8 mouse cellular contexts compared by ENCODE assay signal in genomic region chr8:110617801-110618358, GRCm38 (mm10). TPM values are rescaled to one million over a fixed set of nuclear protein-coding genes. Genes with fewer than 3 reads are reported as not detected.
DNase-seq lines count a peak whose midpoint lies in the region; ATAC-seq and TF ChIP-seq lines count a peak whose summit lies in the region.

No protein-coding gene starts in this region.

- H3K4me1 ChIP-seq in heart, embryonic 10.5 days, result peaks cover 16% of the 10 kb centered on the region
- H3K4me1 ChIP-seq in CH12.LX (ENCODE audit: control insufficient read depth in 1 of 2, insufficient read depth in 2 of 2), result peaks cover 4 to 35% of the 10 kb centered on the region in 2 experiments; a peak in 3 of 4 replicates
- H3K4me1 ChIP-seq in forebrain, embryonic 13.5 days, result peaks cover 24% of the 10 kb centered on the region
- peaks cover 38% of the 10 kb centered on the region for H3K4me1 ChIP-seq in liver, embryonic 13.5 days (replicated peaks)

- in situ Hi-C loops in CH12.LX (cut with MboI; ENCODE audit: low pct_ligation_motif_present, low pct_unique_long_range_greater_than_20kb, low sequenced_read_pairs), result no loop called here

- no peak overlapping the region for H3K9ac ChIP-seq in CH12.LX (ENCODE audit: insufficient read depth, low read depth)
- H3K9ac ChIP-seq in forebrain, embryonic 13.5 days, result peak overlapping the region; percentile 61
- peak overlapping the region; percentile 34 for H3K9ac ChIP-seq in liver, embryonic 13.5 days

- TF ChIP-seq EP300 in CH12.LX (IDR thresholded peaks at IDR 0.05; ENCODE audit: low read length), result no peak

- H3K9me3 ChIP-seq in heart, embryonic 10.5 days, result no peaks in the 10 kb centered on the region
- no peaks in the 10 kb centered on the region for H3K9me3 ChIP-seq in CH12.LX (replicated peaks; ENCODE audit: low read length)
- H3K9me3 ChIP-seq in forebrain, embryonic 13.5 days (replicated peaks), result no peaks in the 10 kb centered on the region
- H3K9me3 ChIP-seq in liver, embryonic 13.5 days (replicated peaks), result no peaks in the 10 kb centered on the region

- peaks cover 23% of the 10 kb centered on the region for H3K79me2 ChIP-seq in CH12.LX (replicated peaks; ENCODE audit: control insufficient read depth, extremely low read depth, insufficient read depth, poor library complexity, severe bottlenecking)

- peak overlapping the region; percentile 83 for H3K4me3 ChIP-seq in heart, embryonic 10.5 days
- peak overlapping the region in 2 of 3 experiments; percentile 3 to 77 for H3K4me3 ChIP-seq in CH12.LX (replicated peaks in 1 of 3; ENCODE audit: low read depth in 2 of 3, low read length in 2 of 3, poor library complexity in 1 of 3)
- peak overlapping the region; percentile 97 for H3K4me3 ChIP-seq in forebrain, embryonic 13.5 days
- peak overlapping the region; percentile 96 for H3K4me3 ChIP-seq in liver, embryonic 13.5 days (replicated peaks)

- H3K27ac ChIP-seq in heart, embryonic 10.5 days, result 0 out of 2 replicates have a peak overlapping the region, but pooled peaks have one; percentile 86
- H3K27ac ChIP-seq in CH12.LX (ENCODE audit: insufficient read depth, low read depth), result no peak overlapping the region
- peak overlapping the region; percentile 74 for H3K27ac ChIP-seq in forebrain, embryonic 13.5 days
- no peak overlapping the region for H3K27ac ChIP-seq in liver, embryonic 13.5 days

- TF ChIP-seq CTCF in CH12.LX (conservative IDR thresholded peaks at IDR 0.05 in 1 of 2, IDR thresholded peaks at IDR 0.05 in 1 of 2; ENCODE audit: low read depth in 2 of 2, low read length in 2 of 2), result no peak

- no peaks in the 10 kb centered on the region for H3K36me3 ChIP-seq in heart, embryonic 10.5 days
- peaks cover 0 to 21% of the 10 kb centered on the region in 2 experiments for H3K36me3 ChIP-seq in CH12.LX (replicated peaks in 1 of 2; ENCODE audit: control insufficient read depth in 1 of 2, insufficient read depth in 1 of 2, low read length in 1 of 2)
- H3K36me3 ChIP-seq in forebrain, embryonic 13.5 days (ENCODE audit: poor library complexity, severe bottlenecking), result no peaks in the 10 kb centered on the region
- H3K36me3 ChIP-seq in liver, embryonic 13.5 days, result no peaks in the 10 kb centered on the region

- no peak for TF ChIP-seq RAD21 in CH12.LX (IDR thresholded peaks at IDR 0.05; ENCODE audit: low read depth, low read length)

- TF ChIP-seq POLR2A in CH12.LX (IDR thresholded peaks at IDR 0.05; ENCODE audit: low read depth, low read length), result no peak

- H3K27me3 ChIP-seq in heart, embryonic 10.5 days (ENCODE audit: insufficient read depth, poor library complexity, severe bottlenecking), result peaks cover 9% of the 10 kb centered on the region; the same call in 1 of the 2 replicates
- no peaks in the 10 kb centered on the region for H3K27me3 ChIP-seq in CH12.LX (replicated peaks)
- H3K27me3 ChIP-seq in forebrain, embryonic 13.5 days, result peaks cover 9% of the 10 kb centered on the region; the same call in 1 of the 2 replicates
- H3K27me3 ChIP-seq in liver, embryonic 13.5 days, result 0 out of 2 replicates have a peak, but pooled peaks cover 5% of the 10 kb centered on the region

- intact Hi-C loops in heart, postnatal 14 days (cut with DNase I), result no loop called here

- no peak for DNase-seq in heart, embryonic 10.5 days (ENCODE audit: low spot score)
- DNase-seq in heart, postnatal 14 days, result no peak
- DNase-seq in CH12.LX (ENCODE audit: extremely low read depth), result no peak
- no peak for DNase-seq in liver, embryonic 13.5 days
- DNase-seq in urinary bladder, adult 2 months (ENCODE audit: low spot score), result no peak
- DNase-seq in spleen, postnatal 36 days (ENCODE audit: low spot score in 2 of 2), result no peak

- ATAC-seq in forebrain, embryonic 13.5 days, result peak; percentile 59
- ATAC-seq in liver, embryonic 13.5 days (ENCODE audit: low read depth), result no peak
- no peak for ATAC-seq in granulocyte monocyte progenitor cell, adult 5-6 weeks (replicated peaks; ENCODE audit: poor library complexity, severe bottlenecking)

- WGBS in heart, embryonic 10.5 days, result 26% methylated on average over 14 of the region's 14 CpGs
- WGBS in forebrain, embryonic 13.5 days, result 20% methylated on average over 14 of the region's 14 CpGs
- 18% methylated on average over 14 of the region's 14 CpGs for WGBS in liver, embryonic 13.5 days (ENCODE audit: insufficient replicate concordance)

- dilution Hi-C loops in CH12.LX (cut with MboI; ENCODE audit: extremely low pct_ligation_motif_present, extremely low pct_unique_long_range_greater_than_20kb, low sequenced_read_pairs), result no loop called here

- peak overlapping the region; percentile 89; the same call in 1 of the 2 replicates for H3K4me2 ChIP-seq in CH12.LX (ENCODE audit: insufficient read depth, low read depth, poor library complexity, severe bottlenecking)
- H3K4me2 ChIP-seq in forebrain, embryonic 13.5 days, result peak overlapping the region; percentile 76
- peak overlapping the region; percentile 90 for H3K4me2 ChIP-seq in liver, embryonic 13.5 days

TF ChIP-seq in CH12.LX, 34 proteins besides CTCF, POLR2A, EP300 and RAD21:
- TF ChIP-seq MEF2A (IDR thresholded peaks at IDR 0.05; ENCODE audit: borderline replicate concordance, low read depth, low read length) (no peak), KAT2A (IDR thresholded peaks at IDR 0.05; ENCODE audit: insufficient replicate concordance, low read length) (no peak), ETS1 (conservative IDR thresholded peaks at IDR 0.05; ENCODE audit: low read depth, low read length) (no peak), PAX5 (IDR thresholded peaks at IDR 0.05; ENCODE audit: low read length) (no peak), TCF12 (IDR thresholded peaks at IDR 0.05; ENCODE audit: low read depth, low read length) (no peak), UBTF (IDR thresholded peaks at IDR 0.05; ENCODE audit: low read depth, low read length) (no peak), TBP (conservative IDR thresholded peaks at IDR 0.05; ENCODE audit: low read depth, low read length) (no peak), JUND (conservative IDR thresholded peaks at IDR 0.05; ENCODE audit: low read depth, low read length) (no peak), GABPA (IDR thresholded peaks at IDR 0.05; ENCODE audit: insufficient replicate concordance, low read depth, low read length) (no peak), USF1 (IDR thresholded peaks at IDR 0.05; ENCODE audit: low read depth, low read length) (no peak)

RNA-seq across cellular contexts. Expression of gene Vac14, which starts 0.5 kb away (rescaled TPM):
- polyA plus RNA-seq in heart, embryonic 10.5 days (2016; fragmentation: Nextera tagmentation; extraction: Ambion mirVana), result 25.3 and 31.8 TPM in 2 replicates
- 10 to 100 TPM; 15.5 to 16.2 TPM for total RNA-seq in heart, postnatal 14 days (2021)
- total RNA-seq in CH12.LX (2012; rRNA removed) (28.2 and 33.8 TPM in 2 replicates), CH12.LX (2014; rRNA removed) (20.0 and 20.9 TPM in 2 replicates)
- 69.2 and 73.8 TPM in 2 replicates for polyA plus RNA-seq in CH12.LX (2012; ENCODE audit: insufficient read length, low read depth)
- 20.3 and 24.4 TPM in 2 replicates for polyA plus RNA-seq in forebrain, embryonic 13.5 days (2015; fragmentation: Nextera tagmentation; extraction: Ambion mirVana)
- 14.6 and 17.2 TPM in 2 replicates for polyA plus RNA-seq in liver, embryonic 13.5 days (2015; fragmentation: Nextera tagmentation; extraction: Ambion mirVana)
- polyA plus RNA-seq in urinary bladder, adult 2 months (2012; rRNA removed), result 20.5 and 21.8 TPM in 2 replicates
- 50.5 and 58.3 TPM in 2 replicates for total RNA-seq in granulocyte monocyte progenitor cell, adult 5-6 weeks (2014; fragmentation: Nextera tagmentation)
- total RNA-seq in granulocyte monocyte progenitor cell, adult 5-6 weeks (2017), result 25.2 and 37.3 TPM in 2 replicates

Comparison
In these comparisons a context has a peak if more than half of its experiments do, and no peak if none do; other contexts are left out.
1. H3K27ac ChIP-seq: peak in heart, embryonic 10.5 days (single experiment) and forebrain, embryonic 13.5 days (single experiment); none in CH12.LX (single experiment) and liver, embryonic 13.5 days (single experiment).
2. H3K4me3 ChIP-seq: peak in every context shown above with its lines; median percentile 97 in forebrain, embryonic 13.5 days; 96 in liver, embryonic 13.5 days; 83 in heart, embryonic 10.5 days; 40 in CH12.LX.
3. Peak in every context shown above with its lines, with median percentiles within 50 percentile points of each other: H3K4me2 ChIP-seq.